Mouse (Mus musculus): ENCODE measurements around the gene Ldlrad3. TPM values are rescaled to one million over a fixed set of nuclear protein-coding genes. Genes with fewer than 3 reads are reported as not detected.

The Ldlrad3 gene
- polyA plus RNA-seq, 1 experiment = 1.5 TPM

DNA sequence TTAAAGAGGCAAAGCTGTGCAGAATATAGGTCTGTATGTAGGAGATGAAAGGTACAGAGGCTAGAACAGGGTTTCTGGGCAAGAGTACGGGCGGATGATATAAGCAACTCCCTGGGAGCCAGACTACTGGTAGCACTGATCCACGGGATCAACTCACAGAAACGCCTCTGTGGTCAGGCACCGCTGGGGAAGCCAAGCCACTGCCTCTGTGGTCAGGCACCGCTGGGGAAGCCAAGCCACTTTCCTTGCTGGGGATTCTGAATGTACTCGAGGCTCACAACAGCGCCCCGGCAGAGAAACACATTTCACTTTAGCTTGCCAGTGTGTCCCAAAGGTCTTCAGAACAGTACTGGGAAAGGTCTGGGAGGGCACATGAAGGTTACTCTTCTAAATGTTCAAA lies 160.0 kb downstream of the Ldlrad3 start:
- 87% methylated on average over 9 of the region's 9 CpGs for WGBS
- DNase-seq (ENCODE audit: low read depth, low spot score) = no peak

DNA sequence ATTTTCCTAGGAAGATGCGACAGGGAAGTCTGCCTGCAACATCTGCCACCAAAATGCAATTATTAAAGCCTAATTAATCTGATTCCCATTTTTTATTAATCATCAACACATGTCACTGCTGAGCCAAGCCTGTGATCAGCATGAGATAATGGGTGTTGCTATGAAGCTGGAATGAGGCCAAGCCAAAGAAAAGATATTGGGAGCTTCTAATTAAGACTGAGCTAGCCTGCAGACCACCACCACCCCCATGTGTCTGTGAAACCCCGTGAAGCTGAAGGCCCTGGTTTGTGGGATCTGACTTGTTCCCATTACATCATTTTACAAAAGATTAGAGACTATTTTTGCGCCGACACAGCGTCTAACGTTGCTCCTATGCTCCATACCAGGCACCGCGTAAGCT lies 161.7 kb downstream of the Ldlrad3 start:
- WGBS = 94% methylated on average over 8 of the region's 8 CpGs
- no peak for DNase-seq (ENCODE audit: low read depth, low spot score)

DNA sequence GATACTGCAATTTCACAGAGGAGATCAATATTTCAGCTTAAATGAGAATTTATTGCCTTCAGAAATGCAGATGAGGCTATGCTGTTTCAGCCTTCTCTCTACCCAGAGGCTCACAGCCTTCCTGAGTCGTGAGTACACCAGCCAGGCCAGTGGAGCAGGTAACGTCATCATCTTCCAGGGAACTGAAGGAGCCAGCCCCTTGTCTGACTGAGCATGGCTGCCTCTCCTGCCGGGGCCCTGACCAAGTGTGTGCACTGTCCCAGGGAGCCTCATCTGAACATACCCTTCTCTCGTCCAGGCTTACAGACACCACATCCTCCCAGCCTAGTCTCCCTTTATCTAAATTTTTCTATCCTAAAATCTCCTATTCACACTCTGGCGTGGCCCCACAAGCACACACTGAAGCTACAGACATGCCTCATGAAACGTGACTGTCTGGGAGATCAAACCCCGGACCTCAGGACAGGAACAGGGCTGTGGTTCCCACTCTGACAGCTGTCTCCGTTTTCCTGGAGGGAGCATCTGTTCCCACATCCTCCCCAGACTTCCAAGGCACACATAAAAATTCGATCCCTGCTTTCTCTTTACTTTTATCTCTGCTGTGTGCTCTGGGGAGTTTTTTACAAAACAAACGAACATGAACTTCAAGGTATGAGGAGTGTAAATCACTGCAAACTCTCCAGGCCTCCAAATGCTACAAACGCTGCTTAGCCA lies 164.7 kb downstream of the Ldlrad3 start:
- 57% methylated on average over 11 of the region's 11 CpGs for WGBS
- DNase-seq (ENCODE audit: low read depth, low spot score) = no peak

DNA sequence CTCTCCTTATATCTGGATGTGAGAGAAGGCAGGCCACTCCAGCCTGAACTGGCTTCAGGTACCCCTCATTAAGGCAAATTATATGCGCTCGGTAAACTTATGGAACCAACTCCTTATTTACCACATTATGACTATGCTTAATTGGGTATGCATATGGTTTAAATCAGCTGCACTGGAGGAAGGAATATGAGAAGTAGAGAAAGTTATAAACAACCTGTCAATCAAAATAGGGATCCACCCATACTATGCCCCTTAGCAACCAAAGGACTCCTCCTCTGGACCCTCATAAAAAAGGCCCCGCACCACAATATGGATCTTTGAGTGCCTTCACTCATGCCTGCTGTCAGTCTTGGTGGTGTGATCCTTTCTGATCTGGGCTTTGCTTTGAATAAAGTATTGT lies 165.6 kb downstream of the Ldlrad3 start:
- WGBS = 93% methylated on average over 3 of the region's 3 CpGs

DNA sequence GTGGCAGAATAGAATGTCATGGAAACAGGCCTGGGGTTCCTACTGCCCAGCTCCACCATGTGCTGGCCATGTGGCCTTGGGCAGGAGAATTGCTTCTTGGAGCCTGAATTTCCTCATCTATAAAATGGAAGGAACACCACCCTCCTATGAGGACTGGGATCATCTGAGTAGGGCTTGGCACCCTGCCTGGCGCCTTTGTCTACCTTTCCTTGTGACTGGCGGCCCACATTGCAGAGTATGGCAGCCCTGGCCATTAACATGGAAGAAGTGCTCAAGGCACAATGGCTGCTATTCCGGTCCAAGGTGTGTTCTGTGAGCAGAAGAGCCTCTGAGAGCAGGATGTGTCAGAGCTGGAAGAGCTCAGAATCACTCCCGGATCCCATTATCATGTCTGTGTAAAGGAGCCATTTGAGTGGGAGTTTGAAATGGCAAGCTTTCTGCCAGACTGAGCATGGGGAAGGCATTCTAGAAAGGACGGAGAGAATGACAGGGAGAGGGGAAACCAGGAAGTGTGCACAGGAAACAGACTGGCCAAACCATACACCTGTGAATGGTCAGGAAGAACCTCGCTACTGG lies 171.6 kb downstream of the Ldlrad3 start:
- no peak for DNase-seq (ENCODE audit: low read depth, low spot score)
- WGBS = 84% methylated on average over 6 of the region's 6 CpGs

More for the DNA sequence above, 165.6 kb downstream of the Ldlrad3 start:
- no peak for DNase-seq (ENCODE audit: low read depth, low spot score)

DNA sequence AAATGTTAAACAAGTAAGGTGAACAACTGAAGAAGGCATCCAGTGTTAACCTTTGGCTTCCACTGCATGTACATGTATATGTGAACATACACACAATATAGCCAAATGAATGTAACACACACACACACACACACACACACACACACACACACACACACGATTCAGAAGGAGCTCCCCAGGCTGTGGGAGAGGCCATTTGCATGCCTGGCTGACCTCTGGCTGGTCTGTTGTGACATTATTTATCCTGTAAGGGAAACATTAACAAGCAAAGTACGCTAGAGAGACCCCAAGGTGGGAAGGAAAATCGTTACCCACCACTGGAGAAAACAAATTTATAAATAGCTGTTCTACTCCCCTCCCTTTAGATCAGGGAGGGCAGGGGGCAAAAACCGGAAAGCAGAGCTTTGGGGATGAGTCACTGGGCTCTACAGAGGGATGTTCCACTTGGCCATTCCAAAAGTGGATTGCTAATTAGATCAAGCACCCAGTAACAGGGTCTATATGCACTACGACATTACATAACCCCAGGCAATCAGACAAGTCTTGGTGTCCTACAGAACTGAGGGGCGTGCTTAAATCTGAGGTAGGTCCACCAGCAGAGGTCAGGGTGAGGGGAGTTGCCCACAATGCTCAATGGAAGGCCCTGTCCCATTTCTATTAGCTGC lies 174.7 kb downstream of the Ldlrad3 start:
- WGBS = 71% methylated on average over 6 of the region's 6 CpGs
- no peak for DNase-seq (ENCODE audit: low read depth, low spot score)

DNA sequence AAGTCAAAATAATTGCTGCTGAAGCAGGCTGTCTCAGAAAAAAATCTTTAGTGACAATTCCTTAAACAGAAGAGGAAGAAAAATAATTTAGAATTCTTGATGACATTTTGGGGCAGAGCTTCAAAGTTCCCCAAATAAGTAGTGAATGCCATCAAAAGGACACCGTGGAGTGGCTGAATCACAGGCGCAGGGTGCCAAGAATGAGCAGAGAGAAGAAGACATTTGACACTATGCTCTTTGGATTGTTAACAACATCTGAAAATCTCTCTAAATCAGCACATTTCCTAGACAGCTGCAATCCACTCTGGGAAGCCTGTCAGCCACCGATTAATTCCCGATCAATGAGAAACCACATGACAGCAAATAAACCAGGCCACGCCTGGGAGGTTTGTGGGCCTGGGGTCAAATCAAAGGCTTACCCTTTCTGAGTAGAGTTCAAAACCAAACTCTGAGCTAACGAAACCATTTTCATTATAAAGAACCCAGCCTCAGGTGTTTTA lies 176.4 kb downstream of the Ldlrad3 start:
- no peak for DNase-seq (ENCODE audit: low read depth, low spot score)

DNA sequence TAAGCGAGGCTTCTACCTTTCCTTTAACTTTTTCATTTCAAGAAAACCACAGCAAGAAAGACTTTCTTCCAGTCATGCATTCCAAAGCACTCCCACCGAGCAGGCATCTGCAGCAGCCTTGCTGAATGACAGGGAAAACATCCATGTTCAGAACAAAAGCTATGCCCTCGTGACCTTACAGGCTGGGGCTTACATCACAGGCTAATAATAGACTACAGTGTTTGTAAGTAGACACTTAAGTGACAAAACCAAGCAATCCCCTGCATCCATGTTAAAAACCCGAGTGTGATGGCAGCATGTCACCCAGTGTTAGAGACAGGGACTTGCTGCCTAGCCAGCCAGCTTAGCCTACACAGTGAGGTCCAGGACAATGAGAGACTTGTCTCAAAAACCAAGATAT lies 180.0 kb downstream of the Ldlrad3 start:
- 66% methylated on average over 4 of the region's 4 CpGs for WGBS
- no peak for DNase-seq (ENCODE audit: low read depth, low spot score)

More for the DNA sequence above, 176.4 kb downstream of the Ldlrad3 start:
- WGBS = 77% methylated on average over 6 of the region's 6 CpGs

DNA sequence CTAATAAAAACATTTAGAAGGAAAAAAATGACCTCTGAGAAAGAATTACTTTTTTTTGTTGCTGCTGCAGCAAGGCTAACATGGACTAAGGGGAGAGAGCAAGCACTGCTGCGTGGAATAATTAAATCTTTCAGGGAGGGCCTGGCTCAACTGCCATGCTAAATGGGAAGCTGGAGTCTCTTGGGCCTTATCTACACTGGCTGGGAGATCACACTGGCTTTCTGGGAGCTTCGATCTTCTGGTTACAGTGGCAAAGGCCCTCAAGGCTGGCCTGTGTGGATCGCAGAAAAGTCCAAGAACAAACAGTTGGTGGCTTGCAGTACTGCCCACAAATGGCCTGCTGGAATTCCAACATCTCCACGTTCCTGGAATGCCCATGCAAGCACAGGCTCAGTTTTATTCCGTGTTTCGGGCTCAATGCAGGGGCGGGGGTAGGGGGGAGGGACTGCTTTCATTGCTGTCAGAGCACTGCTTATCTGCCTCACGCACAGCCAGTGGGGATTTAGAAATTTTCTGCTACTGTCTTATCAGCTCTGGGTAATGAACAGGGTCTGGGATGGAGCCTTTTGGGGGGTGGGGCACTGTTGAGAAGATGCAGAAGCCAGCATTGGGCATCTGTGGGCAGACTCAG lies 180.7 kb downstream of the Ldlrad3 start:
- DNase-seq (ENCODE audit: low read depth, low spot score) = no peak

DNA sequence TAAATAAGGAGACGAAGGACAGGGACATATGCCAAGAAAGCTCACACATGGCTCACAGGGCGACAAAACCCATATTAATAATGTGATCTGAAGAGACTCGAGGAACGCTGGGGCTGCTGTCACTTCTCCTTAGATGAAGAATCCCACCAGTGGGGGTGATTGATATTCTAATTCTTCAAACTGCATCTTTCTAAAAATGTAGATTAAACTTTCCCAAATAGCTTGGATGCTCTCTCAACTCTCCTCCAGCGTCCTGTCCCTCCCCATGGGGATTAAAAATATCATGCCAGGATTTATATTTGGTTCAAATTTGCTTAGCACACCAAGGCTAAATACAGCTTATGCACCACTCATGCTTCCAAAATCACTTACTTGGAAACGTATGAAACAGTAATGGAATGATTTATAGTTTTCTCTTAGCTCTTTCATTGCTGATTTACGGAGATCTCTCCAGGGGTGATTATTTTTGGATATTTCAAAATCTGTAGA lies 182.4 kb downstream of the Ldlrad3 start:
- no peak for DNase-seq (ENCODE audit: low read depth, low spot score)
- WGBS = 76% methylated on average over 7 of the region's 7 CpGs

More for the DNA sequence above, 180.7 kb downstream of the Ldlrad3 start:
- 79% methylated on average over 8 of the region's 8 CpGs for WGBS

DNA sequence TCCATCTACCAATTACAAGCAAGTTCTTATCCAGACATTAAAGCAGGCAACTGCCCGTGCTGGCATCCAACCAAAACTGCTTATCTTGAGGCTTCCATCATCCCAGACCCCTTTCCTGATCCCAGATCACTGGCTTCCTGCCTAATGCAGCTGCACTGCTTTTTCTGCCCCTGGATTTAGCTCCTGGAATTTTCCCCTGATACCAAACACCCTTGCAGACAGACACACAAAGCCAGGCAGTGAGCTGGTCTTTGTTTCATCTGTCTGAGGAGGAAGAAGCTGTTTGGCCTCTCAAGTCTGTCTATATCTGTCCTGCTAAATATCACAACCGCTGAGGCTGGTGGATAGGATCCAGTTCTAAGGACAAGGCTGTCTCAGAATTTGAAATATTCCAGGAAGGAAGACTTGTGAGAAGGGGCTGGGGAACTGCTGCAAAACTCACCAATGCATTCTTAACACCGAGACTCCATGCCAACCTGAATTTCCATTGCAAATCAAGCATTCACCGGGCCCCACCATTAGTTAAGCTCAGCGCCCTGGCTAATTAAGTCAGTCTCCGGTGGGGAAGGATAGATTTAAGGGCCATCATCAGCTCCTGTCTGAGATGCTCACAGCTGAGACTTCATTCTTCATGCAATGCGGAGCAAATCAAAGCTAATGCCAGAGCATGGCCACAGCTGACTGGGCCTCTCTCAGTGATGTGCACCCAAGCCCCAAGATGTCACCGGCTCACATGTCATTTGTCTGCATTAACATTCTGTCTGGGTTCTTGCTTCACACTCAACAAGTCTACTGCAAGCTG lies 183.0 kb downstream of the Ldlrad3 start:
- 76% methylated on average over 8 of the region's 8 CpGs for WGBS
- no peak for DNase-seq (ENCODE audit: low read depth, low spot score)

DNA sequence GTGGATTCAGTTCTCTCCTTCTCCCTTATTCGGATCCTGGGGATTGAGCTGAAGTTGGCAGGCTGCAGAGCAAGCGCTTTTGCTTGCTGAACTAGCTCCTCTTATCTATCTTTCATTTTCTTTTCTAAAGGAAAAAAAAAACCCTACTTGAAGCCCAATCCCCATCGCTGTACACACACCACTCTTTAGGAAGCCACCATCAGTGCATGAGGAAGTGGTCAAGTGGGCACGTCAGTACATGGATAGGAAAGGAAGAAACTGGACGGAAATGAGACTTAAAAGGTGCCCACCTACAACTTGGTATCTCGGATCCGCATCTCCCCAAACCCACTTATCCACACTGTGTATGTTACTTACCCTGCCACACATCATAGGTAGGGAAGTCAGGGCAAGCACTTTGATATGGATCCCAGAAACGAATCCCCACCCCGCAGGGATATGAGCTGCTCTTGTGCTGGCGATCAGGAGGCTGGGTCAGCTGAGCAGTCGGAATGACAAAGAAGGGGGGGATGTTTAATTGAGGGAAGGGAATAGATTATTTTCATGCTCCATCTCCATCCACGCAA lies 183.7 kb downstream of the Ldlrad3 start:
- DNase-seq (ENCODE audit: low read depth, low spot score) = no peak
- 84% methylated on average over 12 of the region's 12 CpGs for WGBS

DNA sequence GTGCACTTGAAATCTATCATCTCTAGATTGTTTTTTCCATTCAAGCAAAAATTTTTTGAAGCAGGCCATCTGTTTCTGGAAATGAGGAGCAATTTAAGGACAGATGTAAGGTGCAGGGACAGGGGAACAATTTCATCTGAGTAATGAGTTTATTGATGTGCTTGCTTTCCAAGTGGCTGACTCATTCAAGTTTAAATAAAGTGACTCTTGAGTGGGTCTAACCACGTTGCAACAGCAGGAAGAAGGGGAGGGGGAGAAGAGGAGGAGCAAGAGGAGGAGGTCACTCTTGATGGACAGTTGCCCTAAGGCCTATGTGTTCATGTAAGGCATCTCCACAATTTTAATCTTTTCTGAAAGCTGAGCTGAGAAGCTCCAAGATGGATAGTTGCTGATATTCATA lies 184.5 kb downstream of the Ldlrad3 start:
- 4% methylated on average over 1 of the region's 1 CpGs for WGBS

DNA sequence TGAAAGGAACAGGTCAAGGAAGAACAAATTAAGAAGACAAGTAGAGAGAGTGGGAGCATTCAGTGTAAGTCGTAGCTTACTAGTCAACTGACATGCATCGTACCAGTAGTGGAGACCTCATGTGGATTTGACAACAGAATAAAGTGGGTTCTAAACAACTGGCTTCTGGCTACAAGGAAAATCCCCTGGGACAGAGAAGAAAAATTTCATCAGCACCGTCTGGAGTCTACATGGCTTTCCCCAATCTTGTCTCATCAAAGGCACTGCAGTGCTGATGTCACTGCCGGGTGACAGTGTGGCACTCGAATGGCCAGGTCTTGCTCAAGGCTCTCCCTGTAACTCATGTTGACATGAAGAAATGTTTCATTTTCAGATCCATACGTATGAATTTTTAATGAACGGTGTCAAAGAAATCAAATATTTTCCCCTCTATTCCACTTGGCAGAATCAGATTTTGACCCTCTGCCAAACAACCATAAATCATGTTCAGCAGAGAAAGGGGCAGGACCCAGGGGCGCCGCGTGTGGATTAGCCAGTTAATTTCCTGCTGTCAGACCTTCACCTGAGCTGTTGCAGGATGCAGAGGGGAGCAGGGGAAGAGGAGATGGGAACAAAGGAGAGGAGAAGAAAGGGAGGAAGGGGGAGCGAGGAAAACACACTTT lies 187.1 kb downstream of the Ldlrad3 start:
- no peak for DNase-seq (ENCODE audit: low read depth, low spot score)
- 49% methylated on average over 11 of the region's 11 CpGs for WGBS

More for the DNA sequence above, 184.5 kb downstream of the Ldlrad3 start:
- no peak for DNase-seq (ENCODE audit: low read depth, low spot score)

DNA sequence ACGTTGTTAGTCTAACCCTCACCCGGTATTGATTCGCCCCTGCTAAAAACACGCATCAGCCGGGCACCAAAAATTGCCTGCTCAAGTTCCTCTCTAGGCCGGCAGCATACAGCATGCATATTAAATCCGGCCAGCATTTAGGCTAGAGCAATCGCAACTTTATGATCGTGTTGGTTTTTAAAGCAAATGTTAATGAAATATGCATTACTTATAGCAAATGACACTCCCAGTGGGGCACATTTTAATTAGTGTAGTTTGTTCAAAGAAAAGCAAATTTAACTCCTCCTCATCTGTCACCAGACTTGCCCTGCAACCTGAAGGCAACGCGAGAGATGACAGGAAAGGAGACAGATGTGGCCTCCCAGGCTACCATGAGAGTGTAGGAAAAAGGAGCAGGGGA lies 189.2 kb downstream of the Ldlrad3 start:
- no peak for DNase-seq (ENCODE audit: low read depth, low spot score)
- 90% methylated on average over 11 of the region's 11 CpGs for WGBS

DNA sequence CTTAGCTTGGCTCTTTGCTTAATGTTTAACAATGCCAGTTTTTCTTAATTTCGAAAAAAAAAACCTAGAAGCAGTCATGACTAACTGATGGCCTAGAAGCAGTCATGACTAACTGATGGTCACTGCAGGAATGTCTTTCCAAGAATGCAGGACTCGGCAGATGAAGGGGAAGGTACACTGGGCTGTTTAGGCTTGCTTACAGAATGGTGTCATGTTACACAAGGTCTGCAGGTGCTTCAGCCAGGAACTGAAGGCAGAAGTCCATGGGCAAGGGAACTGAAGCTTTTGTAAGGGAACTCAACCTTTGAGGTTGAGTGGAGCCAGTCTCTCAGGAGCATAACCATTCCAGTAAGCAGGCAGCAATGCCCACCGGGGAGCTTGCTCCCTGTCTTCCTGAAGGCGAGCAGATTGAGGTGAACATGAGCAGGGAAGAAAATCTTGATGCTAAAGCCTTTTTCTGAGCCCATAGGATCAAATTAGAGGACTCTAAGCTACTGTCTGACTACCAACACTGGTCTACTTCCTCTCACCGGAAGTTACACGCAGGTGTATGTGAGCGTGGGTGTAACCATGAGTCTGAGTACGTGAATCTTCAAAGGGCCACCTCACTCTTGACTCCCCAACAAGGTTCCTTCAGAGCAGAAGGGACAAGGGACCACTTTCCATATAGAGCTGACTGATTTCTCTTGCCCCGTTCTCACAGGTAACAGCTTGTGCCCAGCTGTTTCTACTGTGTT lies 193.4 kb downstream of the Ldlrad3 start:
- WGBS = 74% methylated on average over 9 of the region's 9 CpGs
- DNase-seq (ENCODE audit: low read depth, low spot score) = no peak

DNA sequence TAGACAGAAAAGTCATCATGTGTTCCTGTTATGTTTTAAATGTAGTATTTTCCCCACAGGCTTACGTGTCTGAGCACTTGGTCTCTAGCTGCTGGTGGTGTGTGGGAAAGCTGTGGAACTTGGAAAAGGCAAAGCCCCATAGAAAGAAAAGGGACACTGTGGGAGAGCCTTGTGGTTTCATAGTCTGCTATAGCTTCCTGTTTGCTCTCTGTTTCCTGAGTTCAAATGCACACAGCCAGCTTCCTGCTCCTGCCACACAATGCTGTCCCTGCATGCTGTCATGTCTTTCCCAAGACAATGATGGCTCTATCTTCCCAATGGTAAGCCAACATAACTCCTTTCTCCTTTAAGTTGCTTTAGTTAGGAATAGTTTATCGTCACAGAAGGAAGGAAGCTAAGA lies 194.5 kb downstream of the Ldlrad3 start:
- 79% methylated on average over 2 of the region's 2 CpGs for WGBS
- DNase-seq (ENCODE audit: low read depth, low spot score) = no peak
